Mouse (Mus musculus) cortical plate, adult 2 months (tissue): ENCODE results near the gene Hspb8.

Source experiments
- CTCF ChIP-seq: fragments of 200-500 bp; IDR thresholded peaks from 2 replicates; pipeline ENCODE4 v1.5.1; 2011; ENCODE audit warnings: mild to moderate bottlenecking, control low read depth, low read length; ENCODE audit not compliant: insufficient read depth; ENCODE audit errors: extremely low read depth
- POLR2A ChIP-seq: fragments of 200-500 bp; IDR thresholded peaks from 2 replicates; pipeline ENCODE4 v1.6.1; 2011; ENCODE audit warnings: mild to moderate bottlenecking, low read length, control low read depth; ENCODE audit not compliant: insufficient read depth; ENCODE audit errors: extremely low read depth

- no peak for TF ChIP-seq CTCF
- no peak for TF ChIP-seq POLR2A
Measured at GRCm38 (mm10) chr5:116381217-116381616, 41.4 kb downstream of the Hspb8 start.
